Mouse (Mus musculus) midbrain, embryonic 13.5 days (tissue): ENCODE data around the gene Slc5a5. TPM values are rescaled to one million over a fixed set of nuclear protein-coding genes. Genes with fewer than 3 reads are reported as not detected.

Source experiments
- ATAC-seq: fragments of 200-750 bp; cut with Nextera tagmentation; 2 replicates; pipeline ENCODE4 v1.8.0; 2017; ENCODE audit warnings: mild to moderate bottlenecking, moderate TSS enrichment, moderate library complexity
- H3K27ac ChIP-seq: fragments of 300-500 bp; sonication (generic); 2 replicates; pipeline ENCODE4 v1.5.1; 2015; ENCODE audit warnings: inconsistent platforms, mild to moderate bottlenecking, moderate library complexity
- H3K27me3 ChIP-seq: fragments of 300-500 bp; sonication (generic); 2 replicates; pipeline ENCODE4 v1.6.1; 2015; ENCODE audit warnings: mild to moderate bottlenecking, inconsistent platforms
- H3K36me3 ChIP-seq: fragments of 300-500 bp; sonication (generic); 2 replicates; pipeline ENCODE4 v1.6.1; 2015; ENCODE audit warnings: mild to moderate bottlenecking, inconsistent platforms
- H3K4me1 ChIP-seq: fragments of 300-500 bp; sonication (generic); replicated peaks from 2 replicates; pipeline ENCODE4 v1.6.1; 2015; ENCODE audit warnings: inconsistent platforms
- H3K4me2 ChIP-seq: fragments of 300-500 bp; sonication (generic); replicated peaks from 2 replicates; pipeline ENCODE4 v1.6.1; 2015; ENCODE audit warnings: moderate library complexity, mild to moderate bottlenecking, inconsistent platforms
- H3K4me3 ChIP-seq: fragments of 300-500 bp; sonication (generic); replicated peaks from 2 replicates; pipeline ENCODE4 v1.5.1; 2015; ENCODE audit warnings: mild to moderate bottlenecking, inconsistent platforms
- H3K9ac ChIP-seq: fragments of 300-500 bp; sonication (generic); replicated peaks from 2 replicates; pipeline ENCODE4 v1.6.1; 2015; ENCODE audit warnings: mild to moderate bottlenecking, inconsistent platforms
- H3K9me3 ChIP-seq: fragments of 300-500 bp; sonication (generic); 2 replicates; pipeline ENCODE4 v1.6.1; 2016; ENCODE audit warnings: mild to moderate bottlenecking, inconsistent platforms
- WGBS: fragments of 180-500 bp; shearing (Covaris S2); methylation state at CpG from one replicate; pipeline ENCODE4 v1.1.7; 2015; 5-methylcytosine and 5-hydroxymethylcytosine counted together
- polyA plus RNA-seq: library from polyadenylated mRNA; unstranded; fragments of >200 nt; fragmentation: Nextera tagmentation; extraction: Ambion mirVana; gene quantifications from 2 replicates; pipeline ENCODE4 v1.2.1, GENCODE M21; 2015

Slc5a5 gene
- polyA plus RNA-seq, 1 experiment from 2014 or later: 0.73 TPM

GRCm38 (mm10) chr8:70914704-70915103 is 22.1 kb upstream of the Slc5a5 start:
- H3K4me2 ChIP-seq: no peak overlapping the region
- H3K36me3 ChIP-seq: peaks cover 88% of the 10 kb centered on the region
- H3K4me1 ChIP-seq: no peaks in the 10 kb centered on the region
- WGBS: 93% methylated on average over 17 of the region's 17 CpGs
- H3K4me3 ChIP-seq: no peak overlapping the region
- H3K9me3 ChIP-seq: no peaks in the 10 kb centered on the region
- no peak for ATAC-seq
- no peak overlapping the region for H3K27ac ChIP-seq
- H3K27me3 ChIP-seq: no peaks in the 10 kb centered on the region
- no peak overlapping the region for H3K9ac ChIP-seq

DNA sequence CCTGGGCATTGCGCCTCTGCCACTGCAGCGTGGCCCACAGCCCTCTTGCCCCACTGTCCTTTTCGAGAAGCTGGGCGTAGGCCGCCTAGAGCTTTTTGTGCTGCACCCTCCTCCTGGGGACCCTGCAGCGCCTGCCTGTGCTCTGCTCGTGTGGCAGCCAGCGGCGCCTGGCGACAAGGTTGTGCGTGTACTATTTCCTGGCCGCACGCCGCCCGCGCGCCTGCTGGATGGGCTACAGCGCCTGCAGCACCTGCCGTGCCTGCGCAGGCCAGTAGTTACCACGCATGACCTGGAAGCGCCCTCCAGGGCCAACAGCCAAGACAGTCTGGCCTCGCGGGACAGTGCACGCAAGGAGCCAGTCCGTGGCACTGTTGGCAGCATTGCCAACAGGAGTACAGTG is 21.0 kb upstream of the Slc5a5 start:
- 94% methylated on average over 26 of the region's 26 CpGs for WGBS
- H3K36me3 ChIP-seq: peaks cover 80% of the 10 kb centered on the region
- H3K9ac ChIP-seq: no peak overlapping the region
- no peak overlapping the region for H3K27ac ChIP-seq
- ATAC-seq: peak; percentile 9; the same call in 1 of the 2 replicates
- no peaks in the 10 kb centered on the region for H3K4me1 ChIP-seq
- H3K4me2 ChIP-seq: no peak overlapping the region
- no peak overlapping the region for H3K4me3 ChIP-seq
- no peaks in the 10 kb centered on the region for H3K27me3 ChIP-seq
- H3K9me3 ChIP-seq: no peaks in the 10 kb centered on the region

DNA sequence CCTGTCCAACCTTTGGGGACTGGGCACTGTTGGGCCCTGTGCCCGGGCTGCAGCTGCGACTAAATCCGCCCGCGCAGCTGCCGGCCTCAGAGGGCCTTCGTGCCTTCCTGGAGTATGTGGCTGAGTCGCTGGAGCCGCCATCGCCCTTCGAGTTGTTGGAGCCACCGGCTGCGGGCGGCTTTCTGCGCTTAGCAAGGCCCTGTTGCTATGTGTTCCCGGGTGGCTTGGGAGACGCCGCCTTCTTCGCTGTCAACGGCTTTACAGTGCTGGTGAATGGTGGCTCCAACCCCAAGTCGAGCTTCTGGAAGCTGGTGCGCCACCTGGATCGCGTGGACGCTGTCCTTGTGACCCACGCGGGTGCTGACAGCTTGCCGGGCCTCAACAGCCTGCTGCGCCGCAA is 20.4 kb upstream of the Slc5a5 start:
- 96% methylated on average over 30 of the region's 30 CpGs for WGBS
- Histone ChIP-seq H3K27me3 (no peaks in the 10 kb centered on the region), H3K9ac (no peak overlapping the region), H3K36me3 (peaks cover 74% of the 10 kb centered on the region), H3K4me3 (no peak overlapping the region), H3K9me3 (no peaks in the 10 kb centered on the region), H3K4me2 (no peak overlapping the region), H3K4me1 (no peaks in the 10 kb centered on the region), H3K27ac (no peak overlapping the region)
- ATAC-seq: no peak

DNA sequence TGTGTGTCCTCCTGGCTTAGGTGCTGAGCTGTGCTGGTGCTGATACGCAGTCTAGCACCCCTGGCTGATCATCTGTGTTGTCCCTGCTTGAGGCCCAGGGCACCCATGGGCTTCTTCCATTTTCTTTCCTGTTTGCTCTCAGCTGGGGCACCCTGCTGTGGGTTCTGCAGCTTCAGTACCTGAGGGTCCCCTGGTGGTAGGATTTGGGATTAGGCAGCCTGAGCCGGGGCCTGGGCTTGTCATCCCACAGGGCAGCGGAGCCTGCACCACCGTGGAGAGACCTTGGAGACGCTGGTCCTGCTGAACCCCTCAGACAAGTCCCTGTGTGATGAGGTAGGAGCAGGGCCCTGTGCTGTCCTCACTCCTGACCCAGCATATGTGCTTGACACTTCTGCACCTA is 19.0 kb upstream of the Slc5a5 start:
- peaks cover 61% of the 10 kb centered on the region for H3K36me3 ChIP-seq

GRCm38 (mm10) chr8:70907518-70907917 is 15.0 kb upstream of the Slc5a5 start:
- H3K4me1 ChIP-seq: peaks cover 19% of the 10 kb centered on the region
- H3K27me3 ChIP-seq: peaks cover 17% of the 10 kb centered on the region
- H3K36me3 ChIP-seq: peaks cover 20% of the 10 kb centered on the region
- no peak for ATAC-seq
- no peak overlapping the region for H3K9ac ChIP-seq
- H3K9me3 ChIP-seq: no peaks in the 10 kb centered on the region
- 88% methylated on average over 2 of the region's 2 CpGs for WGBS
- H3K27ac ChIP-seq: no peak overlapping the region
- no peak overlapping the region for H3K4me2 ChIP-seq
- H3K4me3 ChIP-seq: no peak overlapping the region

More for the DNA sequence above, 19.0 kb upstream of the Slc5a5 start:
- no peak overlapping the region for H3K9ac ChIP-seq
- ATAC-seq: no peak
- no peaks in the 10 kb centered on the region for H3K9me3 ChIP-seq
- WGBS: 79% methylated on average over 5 of the region's 5 CpGs
- H3K4me1 ChIP-seq: peaks cover 10% of the 10 kb centered on the region
- H3K4me3 ChIP-seq: no peak overlapping the region
- H3K27me3 ChIP-seq: no peaks in the 10 kb centered on the region
- H3K27ac ChIP-seq: no peak overlapping the region
- H3K4me2 ChIP-seq: no peak overlapping the region

DNA sequence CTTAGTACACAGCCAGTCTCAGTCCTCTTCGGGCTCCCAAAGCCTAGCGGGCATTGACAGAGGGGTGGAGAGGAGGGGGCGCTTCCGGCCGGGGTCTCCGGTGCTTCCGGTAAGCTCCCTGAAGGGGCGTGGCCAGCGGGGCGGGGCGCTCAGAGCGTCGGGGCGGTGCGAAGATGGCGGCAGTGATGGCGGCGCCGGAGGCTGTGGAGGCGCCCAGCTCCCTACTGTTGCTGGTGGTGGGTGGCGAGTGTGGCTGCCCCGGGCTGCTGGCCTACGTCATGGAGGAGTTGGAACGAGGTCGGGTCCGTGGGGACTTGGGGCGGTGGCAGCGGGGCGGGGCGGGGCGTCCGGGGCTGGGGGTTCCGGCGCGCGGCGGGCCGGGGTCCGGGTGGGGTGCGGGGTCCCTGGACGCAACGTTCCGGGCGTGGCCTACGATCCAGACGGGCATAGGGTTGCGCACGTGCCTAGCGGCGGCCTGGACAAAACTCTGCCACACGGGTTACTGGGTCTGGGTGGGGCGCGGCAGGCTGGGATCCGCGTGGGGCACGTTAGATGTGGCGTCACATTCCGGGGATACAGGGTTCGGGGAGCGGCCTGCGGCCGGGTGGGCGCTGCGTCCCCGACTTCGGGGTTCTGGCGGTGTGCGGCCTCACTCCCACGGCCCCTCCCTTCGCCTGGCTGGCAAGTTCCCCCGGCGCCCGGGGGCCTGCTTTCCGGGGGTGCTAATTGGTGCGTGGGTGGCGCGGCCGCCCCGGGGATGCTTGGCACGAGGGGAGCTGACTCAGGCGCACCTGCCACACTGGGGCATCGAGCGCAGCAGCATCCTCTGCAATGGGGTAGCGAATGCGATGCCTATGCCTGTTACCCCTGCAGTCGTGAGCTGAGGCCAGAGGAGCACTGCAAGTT is 13.5 kb upstream of the Slc5a5 start, which contains the start of gene Map1s:
Gene Map1s (plus strand): TSS at position 102 of the 906 bp plus-strand sequence.
- H3K36me3 ChIP-seq: peaks cover 5% of the 10 kb centered on the region
- H3K4me1 ChIP-seq: peaks cover 19% of the 10 kb centered on the region
- peak within 1 kb of the TSS; percentile 88 for H3K27ac ChIP-seq
- peak within 1 kb of the TSS; percentile 92 for H3K4me3 ChIP-seq
- peak within 1 kb of the TSS; percentile 95 for H3K9ac ChIP-seq
- H3K27me3 ChIP-seq: peaks cover 23% of the 10 kb centered on the region
- under 1% methylated on average over 78 of the region's 86 CpGs for WGBS
- H3K4me2 ChIP-seq: peak within 1 kb of the TSS; percentile 94
- H3K9me3 ChIP-seq: no peaks in the 10 kb centered on the region
- peak; percentile 95 for ATAC-seq

DNA sequence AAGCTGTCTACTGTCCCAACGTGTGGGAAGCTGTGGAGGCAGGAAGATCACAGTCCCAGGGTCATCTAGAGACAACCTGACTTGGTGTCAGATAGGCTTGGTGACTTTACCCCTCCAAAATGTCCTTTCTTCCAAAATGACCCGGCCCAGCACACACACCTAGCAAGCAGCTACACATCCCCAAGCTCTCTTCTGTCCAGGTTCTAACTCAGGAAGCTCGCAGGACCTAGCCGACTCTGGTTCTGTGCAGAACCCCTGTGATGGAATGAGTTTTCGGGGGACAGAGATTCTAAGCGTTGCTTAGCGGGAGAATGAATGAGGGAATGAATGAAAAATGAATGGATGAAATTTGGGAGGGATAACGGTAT is 12.9 kb upstream of the Slc5a5 start:
- peak; percentile 64 for ATAC-seq
- Histone ChIP-seq H3K4me1 (peaks cover 19% of the 10 kb centered on the region), H3K36me3 (no peaks in the 10 kb centered on the region), H3K27ac (peak overlapping the region; percentile 88), H3K27me3 (peaks cover 23% of the 10 kb centered on the region), H3K9ac (peak overlapping the region; percentile 95), H3K4me3 (peak overlapping the region; percentile 92), H3K4me2 (peak overlapping the region; percentile 94), H3K9me3 (no peaks in the 10 kb centered on the region)
- WGBS: 21% methylated on average over 8 of the region's 8 CpGs

- H3K4me2 ChIP-seq: no peak overlapping the region; the same call in 1 of the 2 replicates
- H3K27ac ChIP-seq: no peak overlapping the region
- WGBS: 74% methylated on average over 4 of the region's 4 CpGs
- H3K36me3 ChIP-seq: no peaks in the 10 kb centered on the region
- no peaks in the 10 kb centered on the region for H3K9me3 ChIP-seq
- H3K27me3 ChIP-seq: peaks cover 23% of the 10 kb centered on the region
- H3K4me1 ChIP-seq: peaks cover 19% of the 10 kb centered on the region
- no peak for ATAC-seq
- H3K9ac ChIP-seq: no peak overlapping the region
- no peak overlapping the region for H3K4me3 ChIP-seq
Measured at GRCm38 (mm10) chr8:70904532-70904931, 12.0 kb upstream of the Slc5a5 start.

DNA sequence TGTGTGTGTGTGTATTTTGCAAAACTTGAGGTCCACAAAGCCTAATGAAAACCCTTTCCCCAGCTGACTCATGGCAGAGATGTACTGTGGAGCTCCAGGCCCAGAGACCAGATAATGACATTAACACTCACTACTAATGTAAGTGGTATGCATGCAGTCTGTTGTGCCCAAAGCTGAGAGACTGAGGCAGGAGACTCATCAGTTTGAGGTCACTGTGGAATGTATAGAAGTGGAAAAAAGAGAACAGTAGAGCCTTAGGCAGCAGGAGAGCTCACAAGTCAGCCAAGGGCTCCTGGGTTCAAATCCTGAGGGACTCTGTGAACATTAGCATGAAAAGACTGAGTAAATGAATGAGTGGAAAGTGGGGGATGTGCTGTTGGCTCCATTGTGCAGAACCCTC is 11.0 kb upstream of the Slc5a5 start:
- H3K9ac ChIP-seq: no peak overlapping the region; the same call in 1 of the 2 replicates
- no peaks in the 10 kb centered on the region for H3K36me3 ChIP-seq
- H3K27me3 ChIP-seq: peaks cover 23% of the 10 kb centered on the region
- H3K4me2 ChIP-seq: no peak overlapping the region
- H3K4me3 ChIP-seq: no peak overlapping the region
- ATAC-seq: no peak
- H3K27ac ChIP-seq: no peak overlapping the region
- no peaks in the 10 kb centered on the region for H3K9me3 ChIP-seq
- H3K4me1 ChIP-seq: peaks cover 23% of the 10 kb centered on the region

DNA sequence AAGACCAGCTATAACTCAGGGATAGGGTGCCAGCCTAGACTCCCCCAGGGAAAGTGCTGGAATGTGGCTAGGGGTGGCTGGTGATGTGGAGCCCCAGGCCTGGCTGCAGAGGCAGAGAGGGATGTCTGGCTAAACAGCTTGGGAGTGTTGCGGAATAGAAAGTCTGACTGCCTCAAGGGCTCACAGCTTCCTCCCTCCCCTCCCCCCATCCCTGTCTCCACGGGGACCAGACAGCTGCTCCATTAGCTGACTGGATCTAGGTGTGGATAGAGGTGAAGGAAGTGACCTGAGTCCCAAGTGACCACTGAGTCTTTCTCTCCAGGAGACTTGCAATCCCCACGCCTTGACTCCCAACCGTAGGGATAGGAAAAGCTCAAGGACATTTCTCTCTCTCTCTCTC is 10.6 kb upstream of the Slc5a5 start:
- no peak for ATAC-seq
- no peak overlapping the region for H3K4me2 ChIP-seq
- H3K4me3 ChIP-seq: no peak overlapping the region
- peaks cover 23% of the 10 kb centered on the region for H3K27me3 ChIP-seq
- WGBS: 50% methylated on average over 4 of the region's 4 CpGs
- H3K9me3 ChIP-seq: no peaks in the 10 kb centered on the region
- no peak overlapping the region for H3K27ac ChIP-seq
- H3K36me3 ChIP-seq: no peaks in the 10 kb centered on the region
- H3K9ac ChIP-seq: no peak overlapping the region
- peaks cover 27% of the 10 kb centered on the region for H3K4me1 ChIP-seq

DNA sequence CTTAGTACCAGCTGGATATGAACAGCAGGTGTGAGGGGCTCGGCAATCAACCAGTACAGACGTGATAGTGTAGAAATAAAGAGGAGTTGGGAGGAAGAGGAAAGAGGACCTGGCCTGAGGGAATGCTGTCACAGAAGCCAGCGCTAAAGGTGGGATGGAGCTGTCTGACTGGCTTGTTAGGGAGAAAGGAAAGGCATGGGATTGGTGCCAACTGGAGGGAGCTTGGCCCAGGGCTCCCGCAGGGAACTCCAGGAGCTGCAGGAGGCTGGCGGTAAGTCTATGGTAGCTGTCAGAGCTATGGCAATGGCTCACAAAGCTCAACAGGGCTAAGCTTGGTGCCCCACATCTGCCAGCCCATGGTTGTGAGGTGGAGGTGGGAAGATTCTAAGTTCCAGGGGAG is 9.7 kb upstream of the Slc5a5 start:
- no peak for ATAC-seq
- no peaks in the 10 kb centered on the region for H3K9me3 ChIP-seq

DNA sequence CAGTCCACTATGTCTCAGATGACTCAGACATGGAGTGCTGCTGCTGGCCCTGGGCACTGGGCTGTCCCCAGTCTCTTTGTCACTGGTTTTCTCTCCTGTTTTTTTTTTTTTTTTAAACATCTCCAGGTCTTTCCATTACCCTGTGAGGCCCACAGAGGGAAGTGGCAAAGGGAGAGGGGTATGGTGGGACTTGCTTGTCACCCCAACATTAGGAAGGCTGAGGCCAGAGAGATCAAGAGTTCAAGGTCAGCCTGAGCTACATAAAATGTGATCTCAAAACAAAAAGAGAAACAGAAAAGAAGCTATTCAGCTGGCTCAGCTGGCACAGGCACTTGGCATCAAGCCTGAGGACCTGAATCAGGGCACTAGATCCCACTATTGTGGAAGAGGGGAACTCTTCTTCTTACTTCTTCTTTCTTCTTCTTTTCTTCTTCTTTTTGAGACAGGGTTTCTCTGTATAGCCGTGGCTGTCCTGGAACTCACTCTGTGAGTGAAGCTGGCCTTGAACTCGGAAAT is 8.4 kb upstream of the Slc5a5 start:
- H3K27me3 ChIP-seq: peaks cover 23% of the 10 kb centered on the region
- H3K4me2 ChIP-seq: no peak overlapping the region
- H3K9ac ChIP-seq: no peak overlapping the region
- peaks cover 22% of the 10 kb centered on the region for H3K4me1 ChIP-seq
- H3K9me3 ChIP-seq: no peaks in the 10 kb centered on the region
- H3K27ac ChIP-seq: no peak overlapping the region
- H3K36me3 ChIP-seq: peaks cover under 1% of the 10 kb centered on the region; the same call in 1 of the 2 replicates
- ATAC-seq: no peak
- no peak overlapping the region for H3K4me3 ChIP-seq
- WGBS: 77% methylated on average over 2 of the region's 2 CpGs

More for the DNA sequence above, 9.7 kb upstream of the Slc5a5 start:
- H3K4me3 ChIP-seq: no peak overlapping the region
- no peak overlapping the region for H3K27ac ChIP-seq
- peaks cover 23% of the 10 kb centered on the region for H3K27me3 ChIP-seq
- 35% methylated on average over 5 of the region's 5 CpGs for WGBS
- peaks cover 24% of the 10 kb centered on the region for H3K4me1 ChIP-seq
- H3K36me3 ChIP-seq: no peaks in the 10 kb centered on the region
- no peak overlapping the region for H3K9ac ChIP-seq
- H3K4me2 ChIP-seq: no peak overlapping the region
